8 mouse cellular contexts compared by ENCODE assay signal in the genomic region with DNA sequence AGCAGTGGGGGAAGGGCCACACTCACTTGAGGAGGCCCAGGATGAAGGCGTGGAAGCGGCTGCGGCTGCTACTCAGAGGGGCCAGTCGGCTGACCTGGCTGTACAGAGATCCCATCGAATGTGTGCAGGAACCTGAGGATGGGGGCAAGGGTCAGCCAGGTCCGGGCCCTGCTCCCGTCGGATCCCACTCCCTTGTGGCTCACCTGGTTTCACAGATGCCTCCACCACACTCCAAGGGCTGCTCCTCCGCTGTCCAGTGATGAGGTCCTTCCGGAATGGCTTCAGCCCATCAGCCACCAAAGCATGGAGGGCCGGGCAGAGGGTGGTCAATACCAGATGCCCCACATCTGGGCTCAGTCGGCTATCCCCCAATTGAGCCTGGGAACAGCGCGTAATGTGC. TPM values are rescaled to one million over a fixed set of nuclear protein-coding genes. Genes with fewer than 3 reads are reported as not detected.
DNase-seq lines count a peak whose midpoint lies in the region; ATAC-seq and TF ChIP-seq lines count a peak whose summit lies in the region.

No protein-coding gene starts in this region.

- no peak for TF ChIP-seq CTCF in thymus, adult 2 months (IDR thresholded peaks at IDR 0.05; ENCODE audit: borderline replicate concordance, control insufficient read depth, extremely low read depth, insufficient read depth, low read length, poor library complexity)

- no peak for ATAC-seq in cerebellum, adult (ENCODE audit: insufficient number of reproducible peaks, low FRiP score, low TSS enrichment)
- no peak for ATAC-seq in limb, embryonic 15.5 days (ENCODE audit: insufficient number of reproducible peaks, low FRiP score, low TSS enrichment, low read depth)

- H3K9ac ChIP-seq in limb, embryonic 15.5 days = peak overlapping the region; percentile 24; the same call in 1 of the 2 replicates

- H3K4me3 ChIP-seq in thymus, adult 2 months (ENCODE audit: control insufficient read depth, insufficient read depth, low read length) = peak overlapping the region; percentile 65
- H3K4me3 ChIP-seq in limb, embryonic 15.5 days = peak overlapping the region; percentile 65

- H3K4me1 ChIP-seq in thymus, adult 2 months (replicated peaks; ENCODE audit: control insufficient read depth, insufficient read depth, low read length) = peaks cover 27% of the 10 kb centered on the region
- H3K4me1 ChIP-seq in limb, embryonic 15.5 days = peaks cover 48% of the 10 kb centered on the region

- peak; percentile 54 for DNase-seq in cerebellum, adult 9-11 months
- peak; percentile 17 for DNase-seq in thymus, adult 2 months
- no peak for DNase-seq in thymus, postnatal 10 days (ENCODE audit: low spot score in 2 of 2)
- no peak for DNase-seq in MN1 (ENCODE audit: low spot score)
- DNase-seq in natural killer cell, adult 2 months (ENCODE audit: low spot score in 2 of 2) = no peak
- DNase-seq in cerebellum, postnatal 36 days = no peak

- no peak for TF ChIP-seq POLR2A in thymus, adult 2 months (IDR thresholded peaks at IDR 0.05; ENCODE audit: control insufficient read depth, extremely low read depth, insufficient read depth, low read length, poor library complexity)

- 62% methylated on average over 14 of the region's 14 CpGs for WGBS in thymus, adult 2 months
- WGBS in limb, embryonic 15.5 days = 58% methylated on average over 14 of the region's 14 CpGs

- peak overlapping the region; percentile 97 for H3K4me2 ChIP-seq in limb, embryonic 15.5 days

- no peak overlapping the region for H3K27ac ChIP-seq in thymus, adult 2 months (ENCODE audit: control insufficient read depth, insufficient read depth, low read length)
- H3K27ac ChIP-seq in limb, embryonic 15.5 days = no peak overlapping the region

- peaks cover 8% of the 10 kb centered on the region; the same call in 1 of the 2 replicates for H3K27me3 ChIP-seq in thymus, adult 2 months (ENCODE audit: control insufficient read depth, insufficient read depth, low read length)
- H3K27me3 ChIP-seq in limb, embryonic 15.5 days = peaks cover 11% of the 10 kb centered on the region; the same call in 1 of the 2 replicates

- H3K9me3 ChIP-seq in limb, embryonic 15.5 days = no peaks in the 10 kb centered on the region

- no peaks in the 10 kb centered on the region for H3K36me3 ChIP-seq in thymus, adult 2 months (ENCODE audit: control insufficient read depth, insufficient read depth, low read length)
- H3K36me3 ChIP-seq in limb, embryonic 15.5 days = peaks cover 36% of the 10 kb centered on the region

RNA-seq across cellular contexts. Expression of gene Rusc1, which starts 4.1 kb away (rescaled TPM):
- 45.8 and 50.9 TPM in 2 replicates for polyA plus RNA-seq in thymus, adult 2 months (2012; rRNA removed)
- 29.2 and 31.1 TPM in 2 replicates for polyA plus RNA-seq in limb, embryonic 15.5 days (2015; fragmentation: Nextera tagmentation; extraction: Ambion mirVana)

RNA-seq across cellular contexts. Expression of gene Gm43738, which starts 11.9 kb away (rescaled TPM):
- polyA plus RNA-seq in thymus, adult 2 months (2012; rRNA removed) = not detected in 2 replicates
- not detected in 2 replicates for polyA plus RNA-seq in limb, embryonic 15.5 days (2015; fragmentation: Nextera tagmentation; extraction: Ambion mirVana)

RNA-seq across cellular contexts. Expression of gene Fdps, which starts 12.8 kb away (rescaled TPM):
- polyA plus RNA-seq in thymus, adult 2 months (2012; rRNA removed) = 58.1 and 71.6 TPM in 2 replicates
- polyA plus RNA-seq in limb, embryonic 15.5 days (2015; fragmentation: Nextera tagmentation; extraction: Ambion mirVana) = 253 and 265 TPM in 2 replicates

RNA-seq across cellular contexts. Expression of gene Pklr, which starts 47.0 kb away (rescaled TPM):
- 2.2 and 2.7 TPM in 2 replicates for polyA plus RNA-seq in thymus, adult 2 months (2012; rRNA removed)
- polyA plus RNA-seq in limb, embryonic 15.5 days (2015; fragmentation: Nextera tagmentation; extraction: Ambion mirVana) = 0.20 and 0.23 TPM in 2 replicates

Comparison
In these comparisons a context has a peak if more than half of its experiments do, and no peak if none do; other contexts are left out.
1. DNase-seq: peak in cerebellum, adult 9-11 months (single experiment) and thymus, adult 2 months (single experiment); none in thymus, postnatal 10 days (0 of 2), MN1 (single experiment), natural killer cell, adult 2 months (0 of 2) and cerebellum, postnatal 36 days (0 of 2).